Mouse (Mus musculus) heart, postnatal 14 days (tissue): ENCODE measurements around the gene Traf1. TPM values are rescaled to one million over a fixed set of nuclear protein-coding genes. Genes with fewer than 3 reads are reported as not detected.

ENCODE experiments used
- DNase-seq, 2 experiments: peaks; one replicate each; pipeline ENCODE4 v3.0.0; 2021 to 2022
- intact Hi-C: fragments of 180-260 bp; cut with DNase I; formaldehyde crosslinking; loops from one replicate; pipeline ENCODE4 v1.15.1; 2025
- long read RNA-seq, 2 experiments: library from polyadenylated mRNA; stranded (forward); transcript quantifications; one replicate each; pipeline ENCODE4 v2.0.0; 2021
- total RNA-seq, 2 experiments: library from RNA; stranded (reverse); gene quantifications; 2 replicates each; pipeline ENCODE4 v1.2.3; 2021

Traf1 gene
- 1 to 10 TPM; 1.3 to 1.7 TPM for total RNA-seq
- long read RNA-seq, experiment 1, partial matches to known transcripts, result 0 of 1 reads
- long read RNA-seq, experiment 1, other reads (novel, unspliced or antisense), result 0 of 1 reads
- long read RNA-seq, experiment 2, partial matches to known transcripts, result 0 of 2 reads
- long read RNA-seq, experiment 2, other reads (novel, unspliced or antisense), result 2 of 2 reads

DNA sequence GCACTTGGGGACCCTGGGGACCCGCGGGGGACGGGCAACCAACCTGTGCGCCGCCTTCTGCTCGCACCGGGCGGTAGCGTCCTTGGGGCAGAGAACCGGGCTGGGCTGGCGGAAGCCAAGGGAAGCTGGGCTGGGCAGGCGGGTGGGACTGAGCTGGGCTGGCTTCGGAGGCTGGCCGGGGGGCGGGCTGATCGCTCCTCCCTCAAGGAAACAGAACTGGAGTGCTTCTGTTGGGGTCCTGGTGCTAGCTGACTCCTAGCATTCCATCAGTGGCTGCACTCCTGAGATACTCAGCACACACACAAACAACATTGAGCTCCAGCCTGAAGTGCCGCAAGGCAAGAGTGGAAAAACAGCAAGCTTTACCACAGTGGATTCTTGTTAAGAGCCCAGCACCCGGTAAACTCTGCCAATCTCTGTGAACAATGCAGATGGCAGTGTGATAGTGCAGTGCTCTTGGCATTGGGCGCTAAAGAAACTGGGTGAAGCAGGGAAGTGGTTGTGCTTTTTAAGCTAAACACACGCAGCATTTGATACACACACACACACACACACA lies at the start of gene Traf1:
TSS of gene Traf1 (minus strand) at position 292 of the 556 bp plus-strand sequence.
- intact Hi-C loops, result no loop called here
- peak; percentile 48 to 55 for DNase-seq

GRCm38 (mm10) chr2:34998956-34999355 lies 37.4 kb upstream of the Traf1 start:
- no peak for DNase-seq
- intact Hi-C loops, result no loop called here

DNA sequence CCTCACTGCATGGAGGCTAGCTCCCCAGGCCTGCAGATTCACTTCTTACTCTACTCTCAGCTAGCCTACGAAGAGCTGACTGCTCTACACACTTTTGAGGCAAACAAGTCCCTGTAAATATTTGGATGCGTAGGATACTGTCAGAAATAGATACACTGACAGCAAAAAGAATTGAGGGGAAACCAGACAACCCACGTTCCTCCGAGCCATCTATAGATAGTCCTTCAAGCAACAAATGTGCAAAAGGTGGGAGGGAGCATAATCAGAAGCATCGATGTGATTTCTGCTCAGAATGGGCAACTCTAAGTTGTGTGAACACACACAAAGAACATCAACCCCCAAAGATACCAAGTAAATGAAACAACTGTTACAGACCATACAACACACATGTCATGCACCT lies 34.9 kb upstream of the Traf1 start:
- intact Hi-C loops, result no loop called here
- no peak for DNase-seq

GRCm38 (mm10) chr2:34993696-34994356 lies 32.3 kb upstream of the Traf1 start:
- no peak for DNase-seq
- intact Hi-C loops, result no loop called here

DNA sequence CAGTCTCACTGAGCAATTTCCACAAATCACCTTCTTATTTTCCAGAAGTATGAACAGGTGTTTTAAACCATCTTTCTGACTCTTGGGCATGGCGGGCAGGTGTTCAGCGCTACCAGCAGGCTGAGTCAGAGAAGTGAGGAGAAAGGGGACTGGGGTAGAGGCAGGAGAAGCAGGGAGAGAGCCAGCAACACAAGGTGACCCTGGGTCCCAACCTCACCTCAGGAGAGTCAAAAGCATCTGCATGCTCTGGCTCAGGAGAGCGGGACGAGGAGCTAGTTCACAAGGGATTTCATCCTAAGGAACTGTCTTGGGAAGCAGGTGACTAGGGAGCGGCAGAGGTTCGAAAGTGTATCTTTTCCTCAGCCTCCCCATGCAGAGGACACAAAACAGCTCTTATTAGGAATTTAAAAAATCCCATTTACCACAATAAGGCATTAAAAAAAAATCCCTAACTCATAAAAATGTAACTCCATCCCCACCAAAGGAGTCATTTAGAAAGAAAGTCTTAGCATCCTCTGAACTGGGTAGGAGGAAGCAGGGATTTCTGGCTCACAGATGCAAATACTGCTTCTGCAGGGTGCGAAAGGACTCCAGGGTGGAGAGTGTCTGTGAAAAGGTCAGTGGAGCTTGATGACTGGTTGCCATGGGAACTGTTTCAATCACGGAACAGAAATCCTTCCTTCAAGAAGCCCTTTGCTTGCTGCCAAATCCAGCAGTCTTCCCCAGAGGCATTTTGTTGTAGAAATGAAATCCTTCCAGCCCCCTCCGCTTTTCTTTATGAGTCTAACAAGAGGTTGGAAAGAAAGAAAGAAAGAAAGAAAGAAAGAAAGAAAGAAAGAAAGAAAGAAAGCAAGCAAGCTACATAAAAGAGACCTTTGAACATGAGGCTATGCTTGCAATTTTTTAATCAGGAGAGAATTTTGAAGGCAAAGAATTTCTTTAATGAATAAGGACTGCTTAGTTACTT lies 31.4 kb upstream of the Traf1 start:
- DNase-seq, result no peak
- intact Hi-C loops, result no loop called here

- intact Hi-C loops, result no loop called here
- no peak for DNase-seq
Measured at GRCm38 (mm10) chr2:34991966-34992365, 30.4 kb upstream of the Traf1 start.

GRCm38 (mm10) chr2:34989749-34990148 lies 28.2 kb upstream of the Traf1 start:
- DNase-seq, result no peak
- intact Hi-C loops, result no loop called here

DNA sequence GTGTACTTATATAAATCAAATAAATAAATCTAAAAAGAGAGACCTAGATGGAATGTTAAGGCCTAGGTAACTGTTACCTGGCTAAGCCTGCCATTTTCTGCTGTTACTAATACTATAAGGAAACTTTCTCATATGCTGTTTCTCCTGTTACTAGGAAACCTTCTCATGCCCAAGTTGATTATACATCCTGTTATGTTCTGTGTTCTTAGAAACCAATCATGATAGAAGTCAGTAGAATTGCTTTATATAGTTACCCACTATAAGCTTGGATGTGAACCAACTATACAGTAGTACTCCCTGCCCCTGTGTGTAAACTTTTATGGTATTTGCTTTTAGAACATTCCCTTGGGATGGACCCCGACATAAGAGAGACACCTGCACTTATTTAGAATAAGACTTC lies 26.0 kb upstream of the Traf1 start:
- no peak for DNase-seq
- intact Hi-C loops, result no loop called here

- DNase-seq, result no peak
- intact Hi-C loops, result no loop called here
Measured at GRCm38 (mm10) chr2:34984885-34985284, 23.3 kb upstream of the Traf1 start.

- DNase-seq, result peak; percentile 26 to 39
- intact Hi-C loops, result no loop called here
Measured at GRCm38 (mm10) chr2:34982906-34983698, 21.5 kb upstream of the Traf1 start.

DNA sequence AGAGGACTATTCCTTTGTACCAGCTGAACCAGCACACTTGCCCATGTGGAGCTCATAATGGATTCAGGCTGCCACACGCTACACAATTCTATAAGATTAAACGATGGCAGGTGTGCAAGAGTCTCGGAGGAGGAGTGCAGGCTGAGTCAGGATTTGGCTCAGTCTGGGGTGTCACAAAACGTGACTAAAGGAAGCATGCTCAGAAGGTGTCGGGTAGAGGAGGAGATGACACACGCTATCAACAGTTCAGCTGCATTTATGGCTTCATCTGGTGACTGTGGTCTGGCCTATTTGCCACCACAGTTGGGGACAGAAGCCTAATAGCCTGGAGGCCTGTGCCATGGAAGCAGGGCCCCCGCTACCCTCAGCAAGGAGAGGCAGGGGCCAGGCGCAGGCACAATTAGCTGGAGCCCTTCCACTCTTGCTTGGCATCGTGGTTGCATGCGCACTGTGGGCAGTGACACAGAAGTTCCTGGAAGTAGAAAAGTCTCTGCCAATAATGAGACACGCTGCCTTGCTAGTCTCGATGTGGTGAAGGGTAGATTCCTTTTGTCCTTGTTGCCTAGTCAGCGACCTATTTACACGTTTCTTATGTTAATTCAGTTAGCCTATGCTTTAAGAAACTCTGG lies 20.6 kb upstream of the Traf1 start:
- intact Hi-C loops, result no loop called here
- no peak for DNase-seq

DNA sequence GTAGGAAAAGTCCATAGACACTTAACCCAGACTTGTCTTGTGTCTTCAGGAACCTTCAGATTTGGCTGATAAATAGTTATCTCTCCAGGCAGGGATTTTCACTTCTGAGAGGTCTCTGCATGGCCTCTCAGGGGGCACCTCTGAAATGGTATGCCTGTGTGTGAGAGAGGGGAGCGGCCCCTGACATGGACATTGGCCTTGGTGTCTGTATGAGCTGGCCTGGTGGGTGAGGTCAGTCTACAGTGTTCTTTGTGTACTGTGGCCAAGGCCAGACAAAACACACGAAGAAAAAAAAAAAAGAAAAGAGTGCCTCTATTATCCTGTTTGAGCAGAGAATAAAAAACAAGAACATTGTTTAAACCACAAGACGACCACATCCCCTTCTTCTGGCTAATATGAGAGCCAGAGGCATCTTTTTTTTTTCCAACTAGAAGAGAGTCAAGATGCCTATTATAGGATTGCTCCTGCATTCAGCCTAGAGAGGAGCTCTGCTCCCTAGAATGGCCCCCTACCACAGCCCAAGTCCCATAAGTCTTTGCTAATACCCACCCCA lies 18.0 kb upstream of the Traf1 start:
- DNase-seq, result no peak
- intact Hi-C loops, result no loop called here

GRCm38 (mm10) chr2:34978226-34978625 lies 16.7 kb upstream of the Traf1 start:
- intact Hi-C loops, result no loop called here
- no peak for DNase-seq

DNA sequence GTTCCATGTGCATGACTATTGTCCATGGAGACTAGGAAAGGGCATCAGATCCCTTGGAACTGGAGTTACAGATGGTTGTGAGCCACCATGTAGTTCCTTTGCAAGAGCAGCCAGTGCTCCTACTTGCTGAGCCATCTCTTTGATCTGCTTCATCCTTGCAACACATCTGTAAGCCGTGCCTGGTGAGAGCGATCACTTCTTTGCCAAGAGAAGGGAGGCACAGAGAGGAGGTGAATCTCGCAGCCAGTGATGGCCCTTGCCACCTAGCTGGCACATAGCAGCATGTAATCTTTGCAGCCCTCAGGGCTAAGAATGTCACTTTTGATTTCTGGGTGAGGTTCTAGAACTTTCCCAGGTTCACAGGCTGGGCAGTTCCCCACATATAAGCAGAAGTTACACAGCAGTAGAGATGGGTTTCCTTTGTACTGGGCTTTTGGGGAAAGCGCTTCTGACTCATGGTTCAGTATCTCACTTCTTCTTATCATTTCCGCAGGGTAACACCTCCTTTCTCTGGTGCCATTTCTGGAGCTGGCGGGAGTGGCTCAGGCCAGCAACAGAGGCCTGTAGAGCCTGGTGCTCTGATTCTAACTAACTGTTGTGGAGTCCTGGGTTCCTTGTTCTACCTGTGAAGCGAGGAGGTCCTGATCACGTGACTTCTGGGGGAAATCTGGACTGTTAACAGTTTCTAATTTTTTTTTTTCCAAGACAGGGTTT lies 15.5 kb upstream of the Traf1 start:
- intact Hi-C loops, result no loop called here
- no peak for DNase-seq

GRCm38 (mm10) chr2:34976447-34976846 lies 14.9 kb upstream of the Traf1 start:
- intact Hi-C loops, result no loop called here
- DNase-seq, result no peak

DNA sequence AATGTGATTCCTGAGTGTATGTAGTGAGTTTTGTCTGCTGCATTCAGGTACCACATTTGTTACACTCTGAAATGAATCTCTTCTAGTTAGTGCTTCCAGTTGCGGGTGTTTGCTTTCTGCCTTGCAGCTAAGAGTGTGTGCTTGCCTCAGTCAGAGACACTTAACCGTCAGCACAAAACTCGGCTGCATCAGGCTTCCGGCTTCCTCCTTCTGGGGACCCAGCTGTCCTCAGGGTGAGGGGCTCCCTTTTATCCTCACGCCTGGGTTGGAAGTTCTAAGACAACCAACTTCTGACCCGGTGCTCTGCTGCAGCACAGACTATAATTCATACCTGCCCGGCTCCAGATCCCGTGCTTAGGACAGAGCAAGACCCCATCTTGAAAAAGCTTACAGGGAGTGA lies 11.5 kb upstream of the Traf1 start:
- intact Hi-C loops, result loop anchor here (5.0 kb wide), 2 partner anchors 76 to 146 kb away; partner anchors contain the start of gene Fbxw2
- no peak for DNase-seq

DNA sequence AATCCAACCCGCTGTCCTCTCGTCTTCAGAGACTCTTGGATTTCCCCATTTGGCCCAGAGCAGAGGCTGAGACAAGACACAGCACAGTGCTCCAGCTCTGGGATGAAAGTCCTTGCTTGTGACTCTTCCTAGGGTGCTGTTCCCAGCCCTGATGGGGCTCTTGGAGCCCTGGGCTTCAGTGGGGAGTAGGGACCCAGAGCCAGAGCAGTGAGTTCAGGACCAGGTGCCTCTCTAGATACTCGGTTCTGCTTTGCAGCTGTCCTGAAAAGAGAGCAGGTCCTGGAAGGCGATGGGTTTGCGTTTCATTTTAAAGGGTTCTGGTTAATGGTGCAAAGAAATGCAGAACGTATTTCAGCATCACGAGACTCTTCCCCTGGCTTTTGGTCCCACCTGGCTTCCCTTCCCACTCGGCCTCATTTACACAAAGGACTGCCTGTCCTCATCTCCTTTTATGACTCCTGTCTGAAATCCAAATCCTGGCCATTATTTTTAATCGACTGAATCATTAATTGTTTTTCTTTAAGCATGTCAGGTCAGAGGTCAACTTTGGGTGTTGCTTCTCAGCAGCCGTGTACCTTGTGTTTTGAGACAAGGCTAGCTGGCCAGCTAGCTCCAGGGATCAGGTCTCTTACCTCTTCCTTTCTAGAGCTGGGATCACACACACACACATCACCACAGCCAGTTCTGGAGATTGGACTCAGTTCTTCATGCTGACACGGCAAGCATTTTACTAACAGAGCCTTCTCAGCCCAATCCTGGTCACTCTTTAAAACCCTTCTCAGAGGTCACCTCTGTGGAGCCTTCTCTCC lies 9.7 kb upstream of the Traf1 start:
- no peak for DNase-seq
- intact Hi-C loops, result loop anchor here (2.0 to 5.0 kb wide), 4 partner anchors 74 to 186 kb away; partner anchors contain the start of gene Fbxw2
